Mouse (Mus musculus): ENCODE measurements around the gene Cacnb2. TPM values are rescaled to one million over a fixed set of nuclear protein-coding genes. Genes with fewer than 3 reads are reported as not detected.

Cacnb2 gene
- total and polyA plus RNA-seq, 2 experiments from 2014 or later = 10.9 to 28.7 TPM

DNA sequence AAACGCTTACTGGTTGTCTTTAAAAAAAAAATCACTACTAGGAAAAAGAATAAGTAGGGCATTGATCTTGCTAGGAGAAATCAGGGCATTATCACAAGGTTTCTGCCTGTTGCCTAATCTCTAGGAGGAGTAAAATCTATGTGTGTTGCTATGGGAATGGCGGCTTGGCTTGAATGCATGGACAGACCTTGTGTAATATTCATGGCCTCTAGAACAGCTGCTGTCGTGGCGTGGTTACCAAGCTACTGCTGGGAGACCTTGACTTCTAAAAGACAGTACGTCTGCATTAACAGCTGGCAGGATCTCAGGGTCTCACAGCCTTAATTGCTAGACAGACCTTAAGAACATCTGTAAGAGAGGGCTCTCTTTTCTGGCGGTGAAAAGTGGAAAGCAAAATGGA lies 272.7 kb downstream of the Cacnb2 start:
- ATAC-seq (ENCODE audit: low FRiP score) (peak; percentile 61), DNase-seq (ENCODE audit: low spot score) (peak; percentile 53)
- WGBS = 19% methylated on average over 6 of the region's 6 CpGs
- Histone ChIP-seq H3K9ac (replicated peaks; ENCODE audit: low read length, poor library complexity, severe bottlenecking) (peak overlapping the region; percentile 61; the same call in 1 of the 2 replicates), H3K4me1 (ENCODE audit: insufficient read depth, low read length) (peaks cover 3% of the 10 kb centered on the region; the same call in 1 of the 2 replicates), H3K36me3 (ENCODE audit: insufficient read depth, low read length) (no peaks in the 10 kb centered on the region), H3K4me3 (ENCODE audit: low read depth, low read length) (peak overlapping the region; percentile 52), H3K9me3 (ENCODE audit: low read length) (no peaks in the 10 kb centered on the region), H3K27me3 (ENCODE audit: insufficient read depth, low read length) (no peaks in the 10 kb centered on the region), H3K4me2 (ENCODE audit: low read depth, low read length, poor library complexity, severe bottlenecking) (peak overlapping the region; percentile 72), H3K27ac (ENCODE audit: low read depth, low read length) (peak overlapping the region; percentile 57)
- no peak for TF ChIP-seq CTCF (IDR thresholded peaks at IDR 0.05)

DNA sequence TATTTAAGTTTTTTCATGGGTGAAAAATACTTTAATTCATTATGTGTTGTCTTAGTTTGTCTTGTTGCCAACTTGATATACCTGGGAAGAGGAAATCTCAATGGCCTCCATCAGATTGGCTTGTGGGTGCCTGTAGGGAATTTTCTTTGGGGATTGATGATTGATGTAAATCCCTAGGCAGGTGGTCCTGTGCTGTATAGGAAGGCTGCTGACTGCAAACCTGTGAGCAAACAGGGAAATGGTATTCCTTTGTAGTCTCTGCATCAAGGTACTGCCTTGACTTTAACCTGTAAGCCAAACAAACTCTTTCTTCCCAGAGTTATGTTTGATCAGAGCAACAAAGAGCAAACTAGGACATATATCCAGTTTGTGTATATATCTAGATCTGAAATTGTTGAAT lies 276.1 kb downstream of the Cacnb2 start:
- DNase-seq (ENCODE audit: low spot score) (no peak), ATAC-seq (ENCODE audit: low FRiP score) (no peak)
- TF ChIP-seq CTCF (IDR thresholded peaks at IDR 0.05) = no peak
- Histone ChIP-seq H3K4me3 (ENCODE audit: low read depth, low read length) (no peak overlapping the region), H3K4me1 (ENCODE audit: insufficient read depth, low read length) (peaks cover 3% of the 10 kb centered on the region; the same call in 1 of the 2 replicates), H3K9me3 (ENCODE audit: low read length) (no peaks in the 10 kb centered on the region), H3K27ac (ENCODE audit: low read depth, low read length) (no peak overlapping the region), H3K4me2 (ENCODE audit: low read depth, low read length, poor library complexity, severe bottlenecking) (no peak overlapping the region), H3K27me3 (ENCODE audit: insufficient read depth, low read length) (no peaks in the 10 kb centered on the region), H3K9ac (replicated peaks; ENCODE audit: low read length, poor library complexity, severe bottlenecking) (no peak overlapping the region), H3K36me3 (ENCODE audit: insufficient read depth, low read length) (no peaks in the 10 kb centered on the region)

DNA sequence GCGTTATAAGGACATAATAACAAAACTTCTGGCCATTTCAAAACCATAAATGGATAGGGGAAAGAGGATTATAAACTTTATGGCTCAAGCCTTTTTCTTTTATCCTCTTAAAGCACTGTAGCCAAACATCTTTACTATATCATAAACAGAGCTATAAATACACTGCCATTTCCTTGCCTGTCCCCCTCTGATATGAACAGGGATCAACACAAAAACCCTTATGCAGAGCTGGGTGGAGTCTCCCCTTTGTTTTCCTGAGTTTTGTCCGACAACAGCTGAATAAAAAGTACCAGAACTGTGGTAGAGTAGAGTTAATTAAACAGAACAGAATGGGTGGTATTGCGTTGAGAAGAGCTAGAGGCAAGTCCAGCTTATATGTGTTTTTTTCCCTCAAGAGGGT lies 280.6 kb downstream of the Cacnb2 start:
- Histone ChIP-seq H3K4me3 (ENCODE audit: low read depth, low read length) (no peak overlapping the region), H3K4me2 (ENCODE audit: low read depth, low read length, poor library complexity, severe bottlenecking) (no peak overlapping the region), H3K36me3 (ENCODE audit: insufficient read depth, low read length) (no peaks in the 10 kb centered on the region), H3K4me1 (ENCODE audit: insufficient read depth, low read length) (no peaks in the 10 kb centered on the region), H3K27me3 (ENCODE audit: insufficient read depth, low read length) (no peaks in the 10 kb centered on the region), H3K27ac (ENCODE audit: low read depth, low read length) (no peak overlapping the region), H3K9me3 (ENCODE audit: low read length) (no peaks in the 10 kb centered on the region), H3K9ac (replicated peaks; ENCODE audit: low read length, poor library complexity, severe bottlenecking) (no peak overlapping the region)
- no peak for ATAC-seq (ENCODE audit: low FRiP score)
- WGBS = 73% methylated on average over 3 of the region's 3 CpGs
- DNase-seq (ENCODE audit: low spot score) = no peak
- no peak for TF ChIP-seq CTCF (IDR thresholded peaks at IDR 0.05)

DNA sequence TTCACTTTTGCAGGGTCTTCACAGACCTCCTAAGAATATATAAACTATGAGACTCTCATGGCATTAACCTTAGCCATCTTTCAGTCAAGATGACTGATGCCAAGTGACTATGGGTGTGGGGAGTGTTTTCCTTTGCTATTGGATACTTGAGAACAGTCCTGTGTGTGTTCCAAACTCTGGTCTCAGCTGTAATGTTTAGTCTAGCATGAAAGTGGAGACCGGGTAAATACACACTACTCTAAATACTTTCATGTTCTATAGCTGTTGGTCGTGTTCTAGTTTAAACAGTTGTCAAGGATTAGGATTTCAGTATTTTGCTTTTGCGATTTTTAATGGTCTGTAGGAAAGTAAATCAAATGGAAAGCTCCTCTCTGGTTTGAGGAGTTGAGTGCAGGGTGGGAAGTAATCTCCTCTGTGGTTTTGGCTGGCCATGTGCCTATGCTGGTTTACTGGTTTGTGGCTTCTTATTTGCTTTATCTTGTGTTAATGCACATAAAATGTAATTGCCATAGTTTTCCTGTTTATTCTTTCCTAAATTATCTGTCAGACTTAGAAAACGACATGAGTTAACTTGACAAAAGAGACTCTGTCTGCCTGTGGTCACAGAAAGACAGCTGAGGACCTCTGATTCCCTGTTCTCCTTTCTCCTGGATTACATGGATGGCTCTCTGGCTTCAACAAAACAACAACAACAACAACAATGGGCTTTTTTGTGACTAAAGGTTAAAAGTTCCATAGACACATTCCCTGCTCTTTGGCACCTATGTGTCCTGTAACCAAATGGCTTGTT lies 285.7 kb downstream of the Cacnb2 start:
- Histone ChIP-seq H3K27ac (ENCODE audit: low read depth, low read length) (no peak overlapping the region), H3K9me3 (ENCODE audit: low read length) (no peaks in the 10 kb centered on the region), H3K9ac (replicated peaks; ENCODE audit: low read length, poor library complexity, severe bottlenecking) (no peak overlapping the region), H3K36me3 (ENCODE audit: insufficient read depth, low read length) (no peaks in the 10 kb centered on the region), H3K27me3 (ENCODE audit: insufficient read depth, low read length) (no peaks in the 10 kb centered on the region), H3K4me3 (ENCODE audit: low read depth, low read length) (no peak overlapping the region), H3K4me2 (ENCODE audit: low read depth, low read length, poor library complexity, severe bottlenecking) (no peak overlapping the region), H3K4me1 (ENCODE audit: insufficient read depth, low read length) (no peaks in the 10 kb centered on the region)
- no peak for TF ChIP-seq CTCF (IDR thresholded peaks at IDR 0.05)
- 72% methylated on average over 4 of the region's 4 CpGs for WGBS
- no peak for ATAC-seq (ENCODE audit: low FRiP score)
- DNase-seq (ENCODE audit: low spot score) = no peak

DNA sequence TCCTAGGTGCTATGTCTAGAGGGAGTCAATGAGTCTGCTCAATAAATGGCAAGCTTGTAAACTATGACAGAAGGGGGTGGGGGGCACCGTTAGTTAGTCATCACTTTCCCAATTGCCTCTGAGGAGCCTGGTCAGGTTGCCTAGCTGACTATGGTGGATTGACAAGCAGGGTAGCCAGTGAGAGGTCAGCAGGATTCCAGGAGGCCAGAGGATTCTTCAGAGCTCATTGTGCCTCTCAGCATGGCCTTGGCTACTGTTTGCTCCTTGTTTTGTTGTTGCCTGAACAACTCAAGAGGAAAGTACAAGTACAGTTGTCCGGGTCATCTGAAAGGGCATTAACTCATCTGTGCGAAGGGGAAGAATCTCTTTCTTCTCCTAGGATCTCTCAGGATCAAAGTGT lies 300.9 kb downstream of the Cacnb2 start:
- TF ChIP-seq CTCF (IDR thresholded peaks at IDR 0.05) = no peak
- H3K4me3 ChIP-seq (ENCODE audit: low read depth, low read length) = no peak overlapping the region
- H3K9ac ChIP-seq (replicated peaks; ENCODE audit: low read length, poor library complexity, severe bottlenecking) = no peak overlapping the region
- H3K27me3 ChIP-seq (ENCODE audit: insufficient read depth, low read length) = no peaks in the 10 kb centered on the region
- 31% methylated on average over 3 of the region's 3 CpGs for WGBS
- no peak overlapping the region for H3K27ac ChIP-seq (ENCODE audit: low read depth, low read length)
- no peaks in the 10 kb centered on the region for H3K36me3 ChIP-seq (ENCODE audit: insufficient read depth, low read length)
- 0 out of 2 replicates have a peak, but pooled peaks cover 5% of the 10 kb centered on the region for H3K4me1 ChIP-seq (ENCODE audit: insufficient read depth, low read length)
- ATAC-seq (ENCODE audit: low FRiP score) (peak; percentile 22; the same call in 1 of the 2 replicates), DNase-seq (ENCODE audit: low spot score) (no peak)
- H3K9me3 ChIP-seq (ENCODE audit: low read length) = no peaks in the 10 kb centered on the region
- no peak overlapping the region for H3K4me2 ChIP-seq (ENCODE audit: low read depth, low read length, poor library complexity, severe bottlenecking)

DNA sequence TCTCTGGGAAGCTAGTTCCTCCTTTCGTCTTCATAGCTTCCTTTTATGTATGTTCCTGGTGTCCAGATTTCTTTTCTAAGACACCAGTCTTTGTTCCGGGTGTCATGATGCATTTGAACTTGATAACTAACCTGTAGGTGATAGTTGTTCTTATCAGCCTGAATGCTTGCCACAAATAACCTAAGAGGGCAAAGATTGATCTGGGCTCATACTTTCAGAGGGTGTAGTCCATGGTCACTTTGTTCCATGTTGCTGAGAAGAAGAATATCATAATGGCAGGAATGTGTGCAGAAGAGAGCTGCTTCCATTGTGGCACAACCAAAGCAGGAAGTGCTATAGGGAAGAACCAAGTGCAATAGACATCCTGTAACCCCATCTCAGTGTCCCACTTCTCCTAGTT lies 302.0 kb downstream of the Cacnb2 start:
- H3K4me1 ChIP-seq (ENCODE audit: insufficient read depth, low read length) = 0 out of 2 replicates have a peak, but pooled peaks cover 5% of the 10 kb centered on the region
- no peak overlapping the region for H3K9ac ChIP-seq (replicated peaks; ENCODE audit: low read length, poor library complexity, severe bottlenecking)
- no peak for ATAC-seq (ENCODE audit: low FRiP score)
- no peaks in the 10 kb centered on the region for H3K27me3 ChIP-seq (ENCODE audit: insufficient read depth, low read length)
- no peak overlapping the region for H3K4me3 ChIP-seq (ENCODE audit: low read depth, low read length)
- H3K36me3 ChIP-seq (ENCODE audit: insufficient read depth, low read length) = no peaks in the 10 kb centered on the region
- no peaks in the 10 kb centered on the region for H3K9me3 ChIP-seq (ENCODE audit: low read length)
- WGBS = 88% methylated on average over 2 of the region's 2 CpGs
- no peak for DNase-seq (ENCODE audit: low spot score)
- TF ChIP-seq CTCF (IDR thresholded peaks at IDR 0.05) = no peak
- H3K4me2 ChIP-seq (ENCODE audit: low read depth, low read length, poor library complexity, severe bottlenecking) = no peak overlapping the region
- no peak overlapping the region for H3K27ac ChIP-seq (ENCODE audit: low read depth, low read length)

Data from midbrain, postnatal 0 days (tissue).